Mouse (Mus musculus) kidney, adult 2 months (tissue): Measurements from ENCODE around the gene Tulp4.

Experiments
- CTCF ChIP-seq: fragments of 200-500 bp; conservative IDR thresholded peaks from 2 replicates; pipeline ENCODE4 v1.5.1; 2011; ENCODE audit warnings: low read depth, mild to moderate bottlenecking, control low read depth, low read length, moderate library complexity, mixed read lengths; ENCODE audit not compliant: insufficient read depth, insufficient read length
- POLR2A ChIP-seq: fragments of 200-500 bp; IDR thresholded peaks from one replicate; pipeline ENCODE4 v1.6.1; 2011; ENCODE audit warnings: low read depth, low read length, control low read depth

DNA sequence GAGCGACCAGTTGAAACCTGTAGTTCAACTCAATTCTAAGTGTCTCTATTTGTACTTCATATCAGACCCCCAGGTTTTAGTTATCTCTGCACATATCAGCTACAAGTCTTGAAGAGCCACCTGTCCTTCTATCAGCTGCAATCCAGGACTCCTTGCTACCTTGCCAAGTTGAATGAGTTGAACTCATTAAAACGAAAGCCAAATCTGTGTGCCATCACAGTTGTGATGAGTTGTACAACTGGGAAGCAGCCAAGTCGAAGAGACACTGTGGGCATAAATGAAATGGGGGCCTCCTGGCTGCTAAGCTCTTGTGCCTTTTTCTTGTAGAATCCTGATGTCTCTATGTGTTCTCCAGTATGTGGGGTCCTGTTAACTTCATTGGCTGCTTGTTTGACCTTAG, 19.2 kb downstream of the Tulp4 start:
- TF ChIP-seq CTCF (no peak), POLR2A (no peak)
